8 mouse cellular contexts compared by ENCODE assay signal in the genomic region with DNA sequence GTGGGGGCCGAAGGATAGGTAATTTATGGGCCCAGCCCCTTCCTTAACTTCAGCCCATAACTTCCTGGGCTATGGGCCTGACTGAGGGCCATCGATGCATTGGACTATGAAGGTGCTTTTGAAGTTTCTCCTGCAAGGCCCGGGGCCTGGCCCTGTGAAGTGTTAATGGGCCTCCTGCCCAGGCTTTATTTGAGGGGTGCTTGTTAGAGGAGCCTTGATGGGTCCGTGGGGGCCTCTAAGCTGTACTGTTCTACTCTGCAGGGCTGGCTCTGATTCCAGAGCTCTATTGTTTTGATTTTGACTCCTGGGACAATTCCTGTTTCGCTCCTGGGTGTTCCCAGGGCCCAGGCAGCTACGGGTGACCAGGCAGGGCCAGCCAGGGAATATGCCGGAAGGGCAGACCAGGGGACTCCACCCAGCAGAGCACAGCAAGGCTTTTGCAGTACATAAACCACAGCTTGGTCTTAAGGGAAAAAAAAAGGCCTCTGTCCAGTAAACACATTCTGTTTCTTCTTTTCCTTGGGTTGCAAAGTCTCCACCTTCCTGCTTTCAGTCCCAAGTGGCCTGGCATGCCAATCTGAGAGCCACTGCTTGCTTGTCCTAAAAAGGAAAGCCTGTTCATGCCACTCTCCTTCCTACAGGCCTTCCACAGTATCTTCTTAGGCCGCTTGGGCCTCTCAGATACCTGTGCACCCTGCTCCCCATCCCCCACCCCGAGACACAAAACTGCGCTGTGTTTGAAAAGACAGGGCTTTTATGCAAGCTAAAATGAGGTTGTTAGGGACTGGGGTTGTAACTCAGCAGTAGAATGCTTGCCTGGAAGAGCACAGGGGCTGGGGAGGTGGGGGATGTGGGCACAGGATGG. TPM values are rescaled to one million over a fixed set of nuclear protein-coding genes. Genes with fewer than 3 reads are reported as not detected.
DNase-seq lines count a peak whose midpoint lies in the region; ATAC-seq lines count a peak whose summit lies in the region.
"Had no signal": no experiment of that assay in that cellular context is flagged by ENCODE, and none has a peak within 500 bp of the region (broad histone marks: within the 10 kb centered on the region; RNA-seq: fewer than 3 reads in every experiment).

No protein-coding gene starts in this region.

- H3K27me3 ChIP-seq in forebrain, embryonic 12.5 days = no peaks in the 10 kb centered on the region
- no peaks in the 10 kb centered on the region for H3K27me3 ChIP-seq in hindbrain, embryonic 11.5 days (ENCODE audit: control insufficient read depth, insufficient read depth, low read length)
- H3K27me3 ChIP-seq in limb, embryonic 12.5 days = peaks cover 74% of the 10 kb centered on the region
- H3K27me3 ChIP-seq in stomach, embryonic 14.5 days (ENCODE audit: control insufficient read depth, insufficient read depth, low read length) = no peaks in the 10 kb centered on the region

- no peaks in the 10 kb centered on the region for H3K36me3 ChIP-seq in forebrain, embryonic 12.5 days (replicated peaks)
- no peaks in the 10 kb centered on the region for H3K36me3 ChIP-seq in hindbrain, embryonic 11.5 days (ENCODE audit: control insufficient read depth, insufficient read depth, low read length)
- H3K36me3 ChIP-seq in limb, embryonic 12.5 days = no peaks in the 10 kb centered on the region
- no peaks in the 10 kb centered on the region for H3K36me3 ChIP-seq in stomach, embryonic 14.5 days (ENCODE audit: control insufficient read depth, insufficient read depth, low read length)

- WGBS in forebrain, embryonic 12.5 days = 16% methylated on average over 10 of the region's 10 CpGs
- 30% methylated on average over 10 of the region's 10 CpGs for WGBS in hindbrain, embryonic 11.5 days
- WGBS in limb, embryonic 12.5 days = 15% methylated on average over 10 of the region's 10 CpGs
- 41% methylated on average over 10 of the region's 10 CpGs for WGBS in stomach, embryonic 14.5 days

- no peak overlapping the region for H3K4me3 ChIP-seq in forebrain, embryonic 12.5 days (replicated peaks)
- no peak overlapping the region for H3K4me3 ChIP-seq in hindbrain, embryonic 11.5 days (ENCODE audit: low read depth, low read length)
- H3K4me3 ChIP-seq in limb, embryonic 12.5 days (replicated peaks) = no peak overlapping the region
- no peak overlapping the region for H3K4me3 ChIP-seq in stomach, embryonic 14.5 days (ENCODE audit: low read depth, low read length)

- H3K4me1 ChIP-seq in forebrain, embryonic 12.5 days = peaks cover 23% of the 10 kb centered on the region
- peaks cover 4% of the 10 kb centered on the region for H3K4me1 ChIP-seq in hindbrain, embryonic 11.5 days (replicated peaks; ENCODE audit: control insufficient read depth, insufficient read depth, low read length)
- peaks cover 36% of the 10 kb centered on the region for H3K4me1 ChIP-seq in limb, embryonic 12.5 days (replicated peaks)
- peaks cover 9% of the 10 kb centered on the region; the same call in 1 of the 2 replicates for H3K4me1 ChIP-seq in stomach, embryonic 14.5 days (ENCODE audit: control insufficient read depth, insufficient read depth, low read length)

- 0 out of 2 replicates have a peak overlapping the region, but pooled peaks have one; percentile 25 for H3K9ac ChIP-seq in forebrain, embryonic 12.5 days
- H3K9ac ChIP-seq in hindbrain, embryonic 11.5 days (ENCODE audit: low read depth, low read length) = 0 out of 2 replicates have a peak overlapping the region, but pooled peaks have one; percentile 36
- no peak overlapping the region for H3K9ac ChIP-seq in limb, embryonic 12.5 days (replicated peaks)
- no peak overlapping the region for H3K9ac ChIP-seq in stomach, embryonic 14.5 days (replicated peaks; ENCODE audit: low read depth, low read length)
- H3K9ac ChIP-seq: liver, embryonic 14.5 days had no signal

- peak; percentile 58 to 69 for DNase-seq in adrenal gland, postnatal 36 days
- no peak for DNase-seq in hindbrain, embryonic 11.5 days (ENCODE audit: low spot score)
- no peak for DNase-seq in spleen, postnatal 10 days (ENCODE audit: low spot score in 2 of 2)
- no peak for DNase-seq in cerebellum, adult 18-20 months

- ATAC-seq in forebrain, embryonic 12.5 days (ENCODE audit: low FRiP score) = peak; percentile 45; the same call in 1 of the 2 replicates
- peak; percentile 27; the same call in 1 of the 2 replicates for ATAC-seq in hindbrain, embryonic 11.5 days (ENCODE audit: low FRiP score)
- ATAC-seq in limb, embryonic 12.5 days (ENCODE audit: insufficient number of reproducible peaks, insufficient read depth, low FRiP score, low TSS enrichment, low read depth) = peak; percentile 93
- no peak for ATAC-seq in stomach, embryonic 14.5 days (ENCODE audit: insufficient number of reproducible peaks, insufficient read depth, low FRiP score, low read depth)

- peak overlapping the region; percentile 76 for H3K27ac ChIP-seq in forebrain, embryonic 12.5 days
- H3K27ac ChIP-seq in hindbrain, embryonic 11.5 days (ENCODE audit: low read depth, low read length) = no peak overlapping the region
- peak overlapping the region; percentile 86 for H3K27ac ChIP-seq in limb, embryonic 12.5 days
- peak overlapping the region; percentile 17; the same call in 1 of the 2 replicates for H3K27ac ChIP-seq in stomach, embryonic 14.5 days (ENCODE audit: low read length)
- H3K27ac ChIP-seq: liver, embryonic 14.5 days had no signal

- no peaks in the 10 kb centered on the region for H3K9me3 ChIP-seq in forebrain, embryonic 12.5 days
- H3K9me3 ChIP-seq in hindbrain, embryonic 11.5 days (ENCODE audit: control insufficient read depth, low read length) = no peaks in the 10 kb centered on the region
- no peaks in the 10 kb centered on the region for H3K9me3 ChIP-seq in limb, embryonic 12.5 days
- H3K9me3 ChIP-seq in stomach, embryonic 14.5 days (ENCODE audit: control insufficient read depth, low read depth, low read length) = no peaks in the 10 kb centered on the region

- H3K4me2 ChIP-seq in forebrain, embryonic 12.5 days = no peak overlapping the region; the same call in 1 of the 2 replicates
- H3K4me2 ChIP-seq in hindbrain, embryonic 11.5 days (replicated peaks; ENCODE audit: low read depth, low read length) = no peak overlapping the region
- peak overlapping the region; percentile 30 for H3K4me2 ChIP-seq in limb, embryonic 12.5 days
- no peak overlapping the region for H3K4me2 ChIP-seq in stomach, embryonic 14.5 days (replicated peaks; ENCODE audit: low read depth, low read length)

RNA-seq across cellular contexts. Expression of gene Chst11, which starts 57.5 kb away (rescaled TPM):
- total RNA-seq in adrenal gland, postnatal 36 days (2021) = 10 to 100 TPM; 40.8 to 75.4 TPM
- 1.8 and 2.6 TPM in 2 replicates for polyA plus RNA-seq in forebrain, embryonic 12.5 days (2016; fragmentation: Nextera tagmentation; extraction: Ambion mirVana)
- polyA plus RNA-seq in hindbrain, embryonic 11.5 days (2014; fragmentation: Nextera tagmentation; extraction: Ambion mirVana) = 2.2 and 2.3 TPM in 2 replicates
- 2.5 and 3.1 TPM in 2 replicates for polyA plus RNA-seq in limb, embryonic 12.5 days (2016; fragmentation: Nextera tagmentation; extraction: Ambion mirVana)
- polyA plus RNA-seq in stomach, embryonic 14.5 days (2014; fragmentation: Nextera tagmentation; extraction: Ambion mirVana) = 2.0 TPM in 2 replicates

Comparison
In these comparisons a context has a peak if more than half of its experiments do, and no peak if none do; other contexts are left out.
1. DNase-seq: peak in adrenal gland, postnatal 36 days (2 of 2); none in hindbrain, embryonic 11.5 days (single experiment), spleen, postnatal 10 days (0 of 2) and cerebellum, adult 18-20 months (0 of 2).
2. H3K9ac ChIP-seq: peak in forebrain, embryonic 12.5 days (single experiment) and hindbrain, embryonic 11.5 days (single experiment); none in limb, embryonic 12.5 days (single experiment) and stomach, embryonic 14.5 days (single experiment).